Mouse (Mus musculus): ENCODE measurements around the gene Phf3. TPM values are rescaled to one million over a fixed set of nuclear protein-coding genes. Genes with fewer than 3 reads are reported as not detected.

Gene Phf3
- polyA plus RNA-seq, 1 experiment from 2014 or later, result 37.0 TPM

Other genes with a start within 250 kb of the Phf3 start
- not detected in 2 replicates for gene AC153137.1, start 104.0 kb upstream of the Phf3 start, polyA plus RNA-seq (2015; fragmentation: Nextera tagmentation; extraction: Ambion mirVana)

Measured in kidney, embryonic 15.5 days (tissue).